Mouse (Mus musculus) embryo, embryonic 10 days (tissue): Measurements from ENCODE around the gene Hapln1.
A peak's percentile ranks its signal among the peaks of the same experiment; 100 is the strongest.

Experiments
- DNase-seq: peaks from one replicate; pipeline ENCODE4 v3.0.0-alpha.2; 2015; ENCODE audit warnings: low spot score

Gene Hapln1

GRCm38 (mm10) chr13:89600466-89600865 lies 60.9 kb downstream of the Hapln1 start:
- no peak for DNase-seq

- no peak for DNase-seq
Measured at GRCm38 (mm10) chr13:89603336-89603735, 63.7 kb downstream of the Hapln1 start.

- no peak for DNase-seq
Measured at GRCm38 (mm10) chr13:89607399-89607798, 67.8 kb downstream of the Hapln1 start.

GRCm38 (mm10) chr13:89619064-89619463 lies 79.5 kb downstream of the Hapln1 start:
- no peak for DNase-seq

- DNase-seq = peak; percentile 81
Measured at GRCm38 (mm10) chr13:89634137-89634683, 94.6 kb downstream of the Hapln1 start.

GRCm38 (mm10) chr13:89637012-89637411 lies 97.4 kb downstream of the Hapln1 start:
- DNase-seq = no peak

- no peak for DNase-seq
Measured at GRCm38 (mm10) chr13:89645589-89645988, 106.0 kb downstream of the Hapln1 start.

GRCm38 (mm10) chr13:89652773-89653172 lies 113.2 kb downstream of the Hapln1 start:
- DNase-seq = no peak

GRCm38 (mm10) chr13:89653279-89653678 lies 113.7 kb downstream of the Hapln1 start:
- no peak for DNase-seq

GRCm38 (mm10) chr13:89657046-89657445 lies 117.5 kb downstream of the Hapln1 start:
- no peak for DNase-seq
